Mouse (Mus musculus) left cerebral cortex, adult 9 months (tissue): Measurements from ENCODE around the gene Lhfpl2.
A peak's percentile ranks its signal among the peaks of the same experiment; 100 is the strongest.
"Not testable (repeated sequence)": the region's sequence is repeated elsewhere in the genome, so short reads cannot be mapped to it uniquely, and the experiment has no call there.

Experiments
- DNase-seq, 2 experiments: peaks; one replicate each; pipeline ENCODE4 v3.0.0; 2022; ENCODE audit warnings: low spot score in 2 of 2

The Lhfpl2 gene

DNA sequence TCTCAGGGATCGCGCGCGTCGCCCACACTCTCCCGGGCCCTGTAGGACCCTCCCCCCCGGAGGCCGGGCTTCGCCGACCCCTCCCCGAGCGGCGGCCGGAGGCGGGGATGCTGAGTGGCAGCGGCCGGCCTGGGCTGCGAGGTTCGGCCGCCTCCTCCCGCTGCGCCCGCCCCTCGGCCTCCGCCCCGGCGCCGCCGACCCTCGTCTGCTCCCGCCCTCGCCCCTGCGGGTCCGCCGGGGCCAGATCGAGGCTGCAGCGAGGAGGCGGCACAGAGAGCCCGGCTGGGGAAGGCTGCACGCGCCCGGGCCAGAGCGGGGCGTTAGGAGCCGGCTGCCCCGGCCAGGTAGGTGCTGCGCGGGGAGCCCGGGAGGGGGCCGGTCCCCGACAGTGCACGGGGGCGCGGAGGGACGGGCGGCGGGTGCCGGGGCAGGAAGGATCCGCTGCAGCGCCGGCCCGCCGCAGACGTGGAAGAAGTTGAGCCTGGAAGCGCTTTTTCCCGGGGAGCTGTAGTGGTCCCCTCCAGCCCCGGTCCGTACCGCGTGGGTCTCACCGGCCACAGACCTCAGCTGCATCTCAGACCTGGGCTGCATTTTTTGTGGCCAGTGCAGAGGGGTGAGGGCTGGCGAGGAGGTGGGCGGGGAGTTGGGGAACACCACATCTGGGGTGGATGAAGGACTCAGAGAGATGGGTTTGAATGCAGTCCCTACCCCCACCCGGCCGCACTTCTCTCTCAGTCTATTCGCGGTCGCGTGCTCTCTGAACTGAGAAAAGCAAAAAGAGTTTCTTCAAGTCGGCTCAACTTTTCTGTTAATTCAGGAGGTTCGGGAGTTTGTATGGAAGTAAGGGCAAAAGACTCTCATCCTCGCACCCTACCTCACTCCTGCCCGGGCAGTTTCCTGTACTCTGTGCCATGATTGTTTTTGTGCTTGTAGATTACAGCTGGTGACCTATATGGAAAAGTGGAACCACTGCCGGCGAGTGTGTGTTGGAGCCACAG is at the start of gene Lhfpl2:
Gene Lhfpl2, plus strand, starts transcription at position 234 of the 998 bp plus-strand sequence.
- no peak for DNase-seq

DNA sequence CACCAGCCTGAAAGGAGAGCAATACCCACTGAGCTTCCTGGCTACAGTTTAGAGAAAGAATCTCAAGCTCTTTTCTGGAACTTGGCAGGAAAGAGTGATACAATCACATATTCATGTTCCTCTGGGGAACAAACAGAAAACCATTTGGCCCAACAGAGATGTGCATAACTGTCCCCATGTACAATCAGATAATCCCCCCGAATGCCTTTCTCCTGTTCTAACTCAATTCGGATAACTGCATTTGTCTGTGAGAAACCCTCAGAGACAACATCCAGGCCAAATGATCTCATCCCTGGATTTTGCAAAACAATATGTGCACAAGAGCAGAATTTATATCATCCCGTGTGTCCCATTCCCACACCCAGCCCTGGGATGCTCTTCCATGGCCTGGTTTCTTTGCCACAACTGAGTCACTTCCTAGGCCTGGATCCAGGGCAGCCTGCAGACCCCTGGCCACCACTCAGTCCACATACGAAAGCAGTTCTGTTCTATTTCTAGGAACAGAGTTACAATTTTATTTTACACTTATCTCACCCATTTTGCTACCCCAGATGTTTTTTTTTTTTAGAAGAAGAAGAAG is 45.5 kb upstream of the Lhfpl2 start:
- DNase-seq = no peak

DNA sequence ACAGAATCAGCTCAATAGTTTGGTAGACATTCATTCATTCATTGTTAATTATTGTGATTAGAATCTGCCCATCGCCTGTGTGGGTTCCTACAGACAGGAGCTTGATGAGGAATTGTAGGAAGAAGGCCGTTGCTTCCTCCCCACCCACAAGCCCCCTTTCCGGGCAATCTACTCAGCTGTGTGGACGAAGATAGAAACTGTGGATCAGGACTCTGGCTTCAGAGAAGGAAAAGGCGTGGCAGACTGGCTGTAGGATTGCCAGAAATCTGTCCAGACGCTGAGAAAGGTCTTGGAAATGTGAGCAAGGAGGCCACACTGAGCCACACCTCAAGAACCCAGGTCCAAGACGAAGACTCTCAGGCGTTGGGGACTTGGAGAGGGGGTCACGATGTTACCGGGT is 43.6 kb upstream of the Lhfpl2 start:
- DNase-seq = no peak

DNA sequence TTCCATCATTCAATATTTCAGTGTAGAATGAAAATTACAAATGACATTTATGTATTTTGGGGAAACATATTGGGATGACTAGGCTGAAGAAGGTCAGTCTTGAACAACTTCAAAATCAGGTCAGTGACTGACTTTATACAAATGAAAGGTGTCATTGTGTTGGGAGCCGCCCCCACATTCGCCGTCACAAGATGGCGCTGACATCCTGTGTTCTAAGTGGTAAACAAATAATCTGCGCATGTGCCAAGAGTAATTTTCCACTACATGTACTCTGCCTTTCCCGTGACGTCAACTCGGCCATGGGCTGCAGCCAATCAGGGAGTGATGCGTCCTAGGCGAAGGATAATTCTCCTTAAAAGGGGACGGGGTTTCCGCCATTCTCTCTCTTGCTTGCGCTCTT is 33.0 kb upstream of the Lhfpl2 start:
- not testable (repeated sequence) for DNase-seq

DNA sequence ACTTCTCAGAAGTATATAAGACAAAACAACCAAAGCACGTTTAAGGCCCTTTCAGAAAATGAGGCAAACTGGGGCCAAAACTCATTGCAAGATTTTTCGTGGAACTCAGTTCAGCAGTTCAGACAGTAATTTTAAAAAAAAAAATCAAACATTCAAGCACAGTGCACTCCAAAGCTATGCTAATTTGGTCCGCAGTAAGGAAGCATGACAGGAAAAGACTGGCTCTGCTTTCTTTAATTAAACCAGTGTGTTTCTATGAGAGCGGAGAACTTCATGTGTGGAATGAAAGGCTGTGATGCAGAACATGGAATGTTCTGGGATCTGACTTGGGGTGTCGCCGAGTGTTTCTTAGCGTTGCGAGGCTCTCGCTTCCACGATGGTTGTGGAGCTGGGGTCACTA is 28.4 kb upstream of the Lhfpl2 start:
- DNase-seq = no peak

DNA sequence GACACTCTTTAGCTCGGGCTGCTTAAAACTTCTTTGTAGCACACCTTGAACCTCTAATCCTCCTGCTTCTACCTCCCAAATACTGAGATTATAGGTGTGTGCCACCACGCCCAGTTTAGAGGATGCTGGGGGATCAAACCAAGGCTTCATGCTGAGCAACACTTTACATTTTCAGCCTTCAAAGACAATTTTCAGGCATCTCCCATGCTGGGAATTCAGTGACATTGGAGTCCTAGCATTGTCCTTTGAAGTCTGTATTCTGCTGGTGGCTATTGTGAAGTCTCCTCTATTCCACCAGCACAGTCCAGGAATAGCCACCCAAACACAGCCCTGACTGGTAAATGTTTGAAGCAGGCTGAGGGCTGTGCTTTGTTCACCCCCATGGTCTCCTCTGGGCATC is 27.0 kb upstream of the Lhfpl2 start:
- DNase-seq = no peak

DNA sequence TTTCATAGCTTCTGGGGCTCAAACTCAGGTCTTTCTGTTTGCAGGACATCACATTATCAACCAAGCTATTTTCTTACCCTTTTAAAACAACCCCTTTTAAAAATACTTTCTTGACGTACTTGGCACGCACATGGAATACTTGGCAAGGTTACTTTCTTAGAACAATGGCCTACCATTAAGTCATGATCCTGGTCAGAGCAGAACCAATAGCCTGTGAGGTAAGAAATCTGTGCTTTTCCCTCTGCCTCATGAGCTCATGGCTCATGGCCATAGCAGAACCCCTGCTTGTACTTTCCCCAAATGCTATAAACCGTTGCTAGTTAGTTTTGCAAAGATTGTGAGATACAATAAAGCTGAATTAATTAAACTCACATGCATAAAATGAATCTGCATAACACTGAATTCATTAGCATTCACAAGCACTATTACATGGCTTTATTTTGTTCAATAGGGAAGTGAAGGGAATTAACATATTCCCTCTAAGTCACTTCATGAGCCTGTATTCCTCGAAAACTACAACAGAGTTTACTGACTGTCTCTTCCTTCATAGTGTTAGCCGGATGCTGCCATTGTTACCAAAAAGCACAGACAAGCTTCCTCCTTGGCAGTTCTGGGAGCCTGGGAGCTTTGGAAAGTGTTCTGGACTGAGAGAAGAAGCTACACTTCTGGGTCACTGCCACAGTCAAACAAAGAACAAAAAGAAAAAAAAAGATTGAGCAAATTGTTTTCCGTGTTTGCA is 20.1 kb upstream of the Lhfpl2 start:
- no peak for DNase-seq

DNA sequence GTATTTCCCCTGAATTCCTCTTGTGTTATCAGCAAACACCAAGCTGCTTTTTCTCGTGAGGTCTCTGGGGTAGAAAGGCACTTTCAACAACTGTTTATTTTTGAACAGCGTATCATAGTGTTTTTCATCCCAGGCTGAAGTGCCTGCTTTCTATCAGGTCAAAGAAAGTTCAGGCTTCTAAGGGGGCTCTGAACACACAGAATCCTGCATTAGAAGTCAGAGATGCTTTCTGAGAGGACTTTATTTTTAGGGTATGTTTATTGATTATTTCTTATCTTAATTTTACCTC is 19.6 kb upstream of the Lhfpl2 start:
- DNase-seq = no peak

DNA sequence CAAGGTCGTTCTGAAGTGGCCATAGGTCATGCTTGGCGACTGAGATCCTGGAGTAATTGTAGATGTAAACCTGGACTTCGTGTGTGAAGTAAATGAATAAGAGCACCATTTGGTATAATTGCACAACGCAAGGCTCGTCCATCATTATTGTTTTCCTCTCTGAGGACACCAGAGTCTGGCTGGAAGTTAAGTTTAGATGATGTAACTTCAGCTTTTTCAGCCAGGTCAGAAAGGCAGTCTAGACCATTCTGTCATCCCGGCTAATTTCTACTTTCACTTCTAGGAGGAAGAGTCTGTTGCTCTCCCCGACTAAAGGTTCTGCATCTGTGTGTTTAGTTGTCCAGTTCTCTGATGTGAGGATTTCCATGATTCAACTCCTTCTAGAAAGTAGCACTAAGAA is 7.6 kb upstream of the Lhfpl2 start:
- DNase-seq = no peak

DNA sequence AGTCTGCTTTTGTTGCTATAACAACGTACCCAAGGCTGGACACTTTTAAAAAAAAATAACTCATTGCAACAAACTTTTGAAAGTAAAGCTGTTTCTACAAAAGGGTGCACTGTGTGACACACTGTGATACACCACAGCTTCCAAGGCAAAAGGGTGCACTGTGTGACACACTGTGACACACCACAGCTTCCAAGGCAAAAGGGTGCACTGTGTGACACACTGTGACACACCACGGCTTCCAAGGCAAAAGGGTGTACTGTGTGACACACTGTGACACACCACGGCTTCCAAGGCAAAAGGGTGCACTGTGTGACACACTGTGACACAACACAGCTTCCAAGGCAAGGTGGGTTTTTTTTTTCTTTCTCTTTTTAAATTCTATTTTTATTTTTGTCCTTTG is 6.8 kb upstream of the Lhfpl2 start:
- no peak for DNase-seq

DNA sequence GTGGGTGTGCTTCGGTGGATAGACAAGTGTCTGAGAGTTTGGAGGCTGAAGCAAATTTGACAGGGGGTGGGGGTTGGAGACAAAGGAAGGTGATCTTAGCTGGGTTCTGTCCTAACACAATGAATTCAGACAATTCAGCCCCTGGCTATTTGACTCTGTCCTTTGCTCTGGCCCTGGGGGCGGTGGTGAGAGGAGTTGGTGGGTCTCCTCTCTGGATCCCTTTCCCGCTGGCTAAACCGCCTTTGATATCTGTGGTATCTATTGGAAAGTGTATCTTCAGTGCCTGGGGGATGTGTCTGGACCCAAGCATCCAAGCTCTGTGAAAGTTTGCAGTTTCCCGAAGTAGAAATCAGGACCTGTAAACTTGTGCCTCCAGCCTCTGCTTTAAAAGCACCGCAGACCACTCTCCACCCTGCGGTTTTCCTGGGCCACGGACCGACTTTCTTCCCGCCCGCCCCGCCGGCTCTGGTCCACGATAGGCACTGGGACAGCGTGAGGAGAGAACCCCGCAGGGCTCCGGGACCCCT is 497 bp upstream of the Lhfpl2 start:
- no peak for DNase-seq

DNA sequence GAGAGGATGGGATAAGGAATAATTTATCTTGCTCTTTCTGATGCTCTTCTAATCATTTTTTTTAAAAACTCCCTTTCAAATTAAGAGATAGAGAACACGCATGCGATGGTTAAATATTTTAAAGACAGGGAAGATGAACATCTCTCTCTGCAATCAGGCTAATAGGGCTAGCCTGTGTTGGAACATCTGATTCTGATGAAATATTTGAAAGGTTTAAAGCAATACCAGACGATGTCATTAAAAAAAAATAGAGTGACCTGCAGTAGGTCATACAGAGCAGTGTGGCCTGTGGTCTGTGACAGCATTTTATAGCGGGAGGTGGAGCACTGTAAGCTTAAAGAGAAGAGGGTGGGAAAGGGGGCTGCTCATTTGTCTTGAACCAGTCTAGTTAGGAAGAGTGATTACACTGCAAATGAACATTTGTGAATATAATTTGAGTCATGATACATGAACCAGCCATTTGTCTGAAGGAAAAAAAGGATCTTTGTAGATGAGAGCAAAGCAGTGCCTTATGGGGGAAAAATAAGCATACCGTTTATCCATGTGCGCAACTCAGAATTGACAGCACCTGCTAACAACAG is 1.1 kb downstream of the Lhfpl2 start:
- no peak for DNase-seq

DNA sequence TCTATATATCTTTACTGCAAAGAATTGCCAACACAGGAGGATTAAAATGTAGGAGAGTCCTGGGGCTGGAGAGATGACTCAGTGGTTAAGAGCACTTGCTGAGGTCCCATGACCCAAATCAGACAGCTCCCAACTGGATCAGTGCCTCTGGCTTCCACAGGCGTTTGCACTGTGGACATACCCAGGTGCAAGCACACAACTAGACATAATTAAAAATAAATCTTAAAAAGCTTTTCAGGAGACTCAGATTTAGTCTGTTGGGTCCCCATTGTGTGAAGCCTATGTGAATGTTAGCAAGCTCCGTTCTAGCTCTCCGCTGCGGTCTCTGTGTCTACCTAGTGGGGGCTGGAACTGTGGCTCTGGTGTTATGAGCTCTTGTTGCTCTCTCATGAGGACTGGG is 1.8 kb downstream of the Lhfpl2 start:
- no peak for DNase-seq

DNA sequence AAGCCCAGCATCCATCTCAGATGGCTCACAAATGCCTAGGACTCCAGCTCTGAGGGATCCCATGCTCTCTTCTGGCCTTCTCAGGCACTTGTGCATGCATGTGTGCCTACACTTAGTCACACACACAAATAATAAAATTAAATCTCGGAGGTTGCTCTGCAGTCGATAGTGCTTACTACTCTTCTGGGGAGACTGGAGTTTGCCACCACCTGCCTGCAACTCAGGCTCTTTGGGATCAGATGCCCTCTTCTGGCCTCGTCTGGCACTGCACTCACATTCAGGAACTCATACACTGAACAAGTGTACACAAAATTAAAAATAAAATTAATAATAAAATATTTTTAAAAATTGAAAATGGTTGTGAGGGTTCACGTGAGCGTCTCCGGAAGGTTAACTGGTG is 2.2 kb downstream of the Lhfpl2 start:
- peak in 1 of 2 experiments; percentile 25 for DNase-seq

DNA sequence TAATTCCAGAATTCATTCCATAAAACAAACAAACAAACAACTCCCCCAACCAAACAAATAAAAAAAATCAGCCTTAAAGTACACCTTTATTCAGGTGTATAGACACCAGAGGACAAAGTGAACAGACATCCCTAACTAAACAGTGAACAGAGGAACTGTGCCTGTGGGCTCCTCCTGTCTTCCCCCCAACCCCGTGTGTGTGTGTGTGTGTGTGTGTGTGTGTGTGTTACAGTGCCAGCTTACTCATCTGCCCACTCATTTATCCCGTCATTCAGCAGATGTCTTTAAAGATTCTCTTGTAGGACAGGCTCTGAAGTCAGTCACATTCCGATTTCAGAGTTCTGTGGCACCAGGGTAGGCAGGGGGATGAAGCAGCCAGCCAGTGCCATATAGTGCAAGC is 2.9 kb downstream of the Lhfpl2 start:
- DNase-seq = no peak

DNA sequence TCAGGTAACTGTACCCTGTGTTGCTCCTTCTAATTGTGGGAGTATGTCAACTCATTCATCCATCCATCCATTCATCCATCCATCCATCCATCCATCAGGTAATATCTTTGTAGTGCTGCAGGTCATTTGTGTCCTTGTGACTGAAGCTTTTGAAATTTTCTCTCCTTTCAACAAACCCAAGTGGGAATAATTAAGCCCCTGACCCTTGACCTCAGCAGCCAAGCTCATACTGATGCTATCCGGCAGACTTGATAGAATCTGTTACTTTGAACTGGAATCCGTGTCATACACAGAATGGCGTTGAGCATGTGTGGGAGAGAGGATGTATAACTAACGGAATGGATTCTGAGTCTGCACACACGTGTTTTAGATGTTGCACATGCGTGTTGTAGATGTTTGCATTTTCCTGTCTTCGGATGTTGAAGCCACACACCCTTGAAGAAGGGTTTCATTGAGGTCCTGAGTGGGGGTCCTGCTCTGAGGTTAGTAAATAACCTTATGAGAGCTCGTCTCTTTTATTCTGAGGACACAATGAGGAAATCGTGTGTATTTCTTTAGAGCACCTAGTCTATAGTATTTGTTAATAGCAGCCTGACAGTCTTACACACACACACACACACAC is 3.8 kb downstream of the Lhfpl2 start:
- no peak for DNase-seq

DNA sequence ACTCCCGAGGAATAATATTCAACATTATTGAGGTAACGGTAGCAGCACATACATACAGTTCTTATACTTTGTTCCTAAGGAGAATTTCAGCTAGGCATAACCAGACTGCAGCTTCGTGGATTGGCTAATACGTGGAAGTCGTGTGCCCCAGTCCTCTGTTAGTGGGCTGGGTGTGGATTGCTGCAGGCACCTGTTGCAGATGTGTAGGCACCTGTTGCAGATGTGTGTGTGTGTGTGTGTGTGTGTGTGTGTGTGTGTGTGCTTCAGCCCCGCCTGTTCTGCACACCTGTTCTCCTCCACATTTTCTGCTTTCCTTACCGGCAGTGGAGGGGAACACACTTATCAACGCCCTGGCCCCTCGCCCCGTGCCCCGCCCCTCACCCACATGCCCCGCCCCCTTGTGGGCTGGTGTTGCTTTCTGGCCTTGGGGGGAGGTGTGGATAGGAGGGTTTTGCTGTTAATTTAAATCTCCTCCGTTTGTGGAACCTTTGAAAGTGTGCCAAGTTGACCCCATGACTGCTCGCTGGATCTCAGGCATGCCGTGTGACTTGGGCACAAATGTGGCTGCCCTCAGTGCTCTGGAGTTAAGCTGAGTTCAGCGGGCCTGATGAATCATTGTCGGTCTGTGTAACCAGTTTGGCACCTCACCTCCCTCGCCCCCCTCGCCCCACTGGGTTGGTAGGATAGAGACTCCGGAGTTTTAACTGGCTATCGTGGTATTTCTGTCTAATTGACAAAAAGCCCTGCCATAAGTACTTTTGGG is 4.9 kb downstream of the Lhfpl2 start:
- DNase-seq = no peak

DNA sequence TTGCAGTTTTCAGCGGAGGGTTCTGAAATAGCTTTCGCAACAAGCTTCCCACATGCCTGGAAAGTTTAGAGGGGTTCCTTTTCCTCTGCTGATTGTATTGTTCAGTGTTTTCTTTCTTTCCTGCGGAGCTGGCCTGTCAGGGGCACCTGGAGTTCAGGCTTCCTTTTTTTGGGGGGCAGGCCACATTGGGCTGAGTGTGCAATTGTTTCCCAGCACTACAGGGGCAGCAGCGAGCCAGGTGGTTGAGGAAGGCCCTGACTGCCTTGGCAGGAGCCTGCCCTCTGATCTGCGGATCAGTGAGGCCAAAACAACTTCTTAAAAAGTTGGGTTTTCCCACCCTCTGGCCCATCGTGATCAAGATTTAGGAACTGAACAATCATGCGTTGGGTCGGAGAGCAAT is 5.6 kb downstream of the Lhfpl2 start:
- no peak for DNase-seq

DNA sequence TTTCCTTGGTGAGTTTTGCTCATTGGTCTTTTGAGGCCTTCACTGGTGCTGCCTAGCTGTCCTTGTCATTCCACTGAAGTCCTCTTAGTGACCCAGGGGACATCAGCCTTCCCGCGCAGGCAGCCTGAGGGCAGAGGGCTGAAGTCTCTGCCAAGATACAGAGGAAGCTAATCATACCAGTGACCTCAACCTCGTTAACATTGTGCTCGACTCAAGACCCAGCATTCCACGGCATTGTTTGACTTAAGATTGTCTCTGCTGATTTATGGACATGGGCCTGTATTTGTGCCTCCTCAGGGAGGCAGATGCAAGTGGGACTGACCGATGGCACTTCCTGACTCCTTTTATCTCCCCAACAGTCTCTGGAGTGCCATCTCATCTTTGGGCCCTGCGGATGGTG is 7.0 kb downstream of the Lhfpl2 start:
- DNase-seq = no peak

DNA sequence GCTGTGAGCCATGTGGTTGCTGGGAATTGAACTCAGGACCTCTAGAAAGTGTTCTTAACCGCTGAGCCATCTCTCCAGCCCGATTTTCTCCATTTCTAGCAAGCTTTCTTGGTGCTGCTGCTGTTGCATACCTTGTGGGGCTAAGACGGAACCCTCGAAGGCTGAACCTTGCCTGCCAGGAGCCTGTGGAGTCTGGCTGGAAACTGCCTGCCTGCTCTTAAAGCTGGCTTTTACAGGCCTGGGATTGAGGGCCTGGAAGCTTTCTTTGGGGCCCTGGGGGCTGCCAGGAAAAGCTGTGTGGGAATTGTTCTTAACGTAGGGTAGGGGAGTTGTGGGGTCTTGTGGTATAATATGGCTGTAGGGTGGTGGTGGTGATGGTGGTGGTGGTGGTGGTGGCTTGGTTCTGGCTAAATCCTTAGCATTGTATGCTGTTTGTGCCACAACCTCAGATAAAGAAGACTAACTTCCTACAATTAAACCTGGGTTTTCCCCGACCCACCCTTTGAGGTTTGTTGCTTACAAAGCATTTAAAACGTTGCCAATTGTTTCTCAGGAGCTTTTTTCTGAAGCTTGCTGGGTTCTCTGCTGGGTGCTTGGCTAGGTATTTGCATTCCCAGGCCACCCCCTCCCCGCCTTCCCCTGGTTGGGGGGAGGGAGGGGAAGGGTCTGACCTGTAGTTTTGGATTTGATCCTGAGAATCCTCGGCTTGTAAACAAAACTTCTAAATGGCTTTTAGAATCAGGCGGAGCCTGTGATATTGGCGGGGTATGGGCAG is 7.9 kb downstream of the Lhfpl2 start:
- no peak for DNase-seq
